Mouse (Mus musculus) ES-Bruce4 (cell line): ENCODE data around the gene Atxn1.

Experiments used
- CTCF ChIP-seq: IDR thresholded peaks from one replicate; pipeline ENCODE4 v1.8.1; 2011; ENCODE audit warnings: low read depth, low read length
- POLR2A ChIP-seq: IDR thresholded peaks from one replicate; pipeline ENCODE4 v1.8.1; 2011; ENCODE audit warnings: low read length; ENCODE audit not compliant: insufficient read depth

- TF ChIP-seq CTCF = no peak
- TF ChIP-seq POLR2A = no peak
These were observed 243.2 kb downstream of the Atxn1 start for GRCm38 (mm10) chr13:45721621-45722020.
